Mouse (Mus musculus): ENCODE results near the gene Ethe1.

DNA sequence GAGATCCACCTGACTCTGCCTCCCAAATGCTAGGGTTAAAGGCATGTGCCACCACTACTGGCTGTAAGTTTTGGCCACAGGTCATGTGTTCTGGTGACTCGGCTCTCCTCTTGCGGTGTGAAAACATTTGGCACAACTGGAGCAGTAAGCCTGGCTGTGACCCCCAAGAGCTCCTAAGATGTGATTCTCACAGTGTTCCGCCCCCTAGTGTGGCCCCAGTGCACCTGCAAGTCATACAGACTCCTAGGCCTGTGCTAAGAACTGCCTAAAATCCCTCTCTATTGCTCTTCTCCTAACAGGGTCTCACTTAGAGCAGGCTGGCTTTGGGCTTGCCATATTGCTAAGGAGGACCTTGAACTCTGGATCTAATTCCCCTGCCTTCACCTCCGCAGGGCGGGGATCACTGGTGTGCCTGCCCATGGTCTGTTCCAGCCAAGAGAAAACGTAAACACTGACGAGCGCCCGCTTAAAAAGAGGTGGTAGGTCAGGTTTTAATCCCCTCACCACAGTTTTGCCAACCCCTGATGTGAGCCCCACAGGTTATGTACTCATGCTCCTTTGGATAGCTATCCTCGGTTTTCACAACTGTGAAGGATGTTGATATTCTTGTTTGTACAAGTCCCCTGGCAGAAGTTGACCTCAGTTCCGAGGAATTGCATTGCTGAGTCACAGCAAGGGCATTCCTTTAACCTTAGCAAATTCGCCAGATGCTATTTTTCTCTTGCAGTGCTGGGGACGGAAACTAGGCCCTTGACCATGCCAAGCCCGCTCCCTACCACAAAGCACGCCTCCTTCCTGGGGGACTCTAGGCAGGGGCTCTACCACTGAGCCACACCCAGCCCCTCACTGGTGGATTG is 12.1 kb downstream of the Ethe1 start:
- no peak for TF ChIP-seq CTCF (IDR thresholded peaks at IDR 0.05; ENCODE audit: control insufficient read depth, insufficient read depth, insufficient read length)
- TF ChIP-seq MAX (IDR thresholded peaks at IDR 0.05), result no peak
- TF ChIP-seq CEBPB (IDR thresholded peaks at IDR 0.05; ENCODE audit: low read depth), result no peak
- TF ChIP-seq FOSL1 (IDR thresholded peaks at IDR 0.05; ENCODE audit: insufficient read depth, low read length, poor library complexity, severe bottlenecking), result peak; percentile 43
- no peak for TF ChIP-seq USF1 (IDR thresholded peaks at IDR 0.05; ENCODE audit: low read depth)

Measured in C2C12 (cell line).